Mouse (Mus musculus) cerebellum, adult 18-20 months (tissue): Measurements from ENCODE around the gene Olfr1143.

Experiments
- DNase-seq, 2 experiments: peaks; one replicate each; pipeline ENCODE4 v3.0.0; 2021

The Olfr1143 gene

GRCm38 (mm10) chr2:87800292-87800691 lies at the start of gene Olfr1143:
Gene Olfr1143, plus strand, starts transcription at chr2:87800592.
- no peak for DNase-seq

- DNase-seq: no peak
Observed at GRCm38 (mm10) chr2:87753891-87754290, 46.5 kb upstream of the Olfr1143 start, which contains the start of gene Olfr1141. Gene Olfr1141, minus strand, starts transcription at chr2:87753991.

- DNase-seq: no peak
Observed at GRCm38 (mm10) chr2:87776143-87776542, 24.2 kb upstream of the Olfr1143 start.

DNA sequence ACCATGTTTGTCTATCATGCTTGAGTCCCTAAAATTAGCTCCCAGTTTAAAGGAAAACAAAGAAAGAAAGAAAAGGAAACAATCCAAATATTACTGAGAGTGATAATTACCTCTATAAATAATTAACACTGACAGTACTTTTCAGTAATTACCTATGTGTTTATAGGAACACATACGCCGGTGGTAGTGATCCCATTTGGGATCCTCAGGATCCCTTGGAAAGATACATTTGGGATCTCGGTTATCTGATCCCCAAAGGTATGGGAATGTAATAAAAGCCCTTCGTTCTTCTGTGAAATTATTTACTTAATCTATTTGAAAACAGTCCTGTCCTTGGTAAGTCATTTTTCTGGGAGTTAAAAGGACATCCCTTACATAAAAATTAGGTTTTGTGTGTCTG lies 21.2 kb upstream of the Olfr1143 start, which contains the start of gene Olfr152:
Gene Olfr152, plus strand, starts transcription at position 301 of the 400 bp plus-strand sequence.
- DNase-seq: no peak

DNA sequence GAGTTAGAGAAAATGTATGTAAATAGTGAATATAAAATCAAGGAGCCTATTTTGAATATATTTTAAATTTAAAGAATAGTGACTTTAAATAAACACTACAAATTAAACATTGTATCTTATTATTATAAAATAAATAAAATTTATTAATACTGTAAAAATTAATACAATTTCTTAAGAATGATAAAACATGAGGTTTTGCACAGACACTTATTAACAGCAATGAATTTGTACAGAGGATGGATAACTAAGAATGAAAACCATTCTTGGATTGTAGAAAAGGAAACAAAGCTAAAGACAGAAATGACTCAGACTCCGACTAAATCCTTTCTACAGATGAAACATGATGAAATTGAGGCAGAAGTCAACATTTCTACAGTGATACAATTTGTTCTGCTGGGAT lies 9.1 kb downstream of the Olfr1143 start, which contains the start of gene Olfr1145:
Gene Olfr1145, plus strand, starts transcription at position 301 of the 400 bp plus-strand sequence.
- DNase-seq: no peak

- no peak for DNase-seq
Observed at GRCm38 (mm10) chr2:87830233-87830632, 29.8 kb downstream of the Olfr1143 start, which contains the start of gene Olfr1148. Gene Olfr1148, plus strand, starts transcription at chr2:87830533.

- DNase-seq: no peak
Observed at GRCm38 (mm10) chr2:87843693-87844092, 43.3 kb downstream of the Olfr1143 start, which contains the start of gene Olfr1150-ps1. Gene Olfr1150-ps1, plus strand, starts transcription at chr2:87843993.
